Mouse (Mus musculus): ENCODE data around the gene Cnbp. TPM values are rescaled to one million over a fixed set of nuclear protein-coding genes. Genes with fewer than 3 reads are reported as not detected.
A peak's percentile ranks its signal among the peaks of the same experiment; 100 is the strongest.

Cnbp gene
- total RNA-seq, 1 experiment from 2014 or later, result 405 TPM

GRCm38 (mm10) chr6:87850155-87850899, 579 bp downstream of the Cnbp start:
- DNase-seq, result peak; percentile 69

- DNase-seq, result no peak
Observed at GRCm38 (mm10) chr6:87849780-87850154, 1.1 kb downstream of the Cnbp start.

GRCm38 (mm10) chr6:87846813-87847212, 4.1 kb downstream of the Cnbp start:
- no peak for DNase-seq

- no peak for DNase-seq
Observed at GRCm38 (mm10) chr6:87845031-87845695, 5.7 kb downstream of the Cnbp start.

- DNase-seq, result no peak
Observed at GRCm38 (mm10) chr6:87842254-87842653, 8.7 kb downstream of the Cnbp start.

GRCm38 (mm10) chr6:87841635-87842034, 9.3 kb downstream of the Cnbp start:
- no peak for DNase-seq

GRCm38 (mm10) chr6:87839797-87840341, 11.0 kb downstream of the Cnbp start:
- no peak for DNase-seq

GRCm38 (mm10) chr6:87838551-87839197, 12.2 kb downstream of the Cnbp start, which contains the start of gene Isy1:
Gene Isy1 (minus strand): TSS chr6:87838798.
- DNase-seq, result peak; percentile 89

- no peak for DNase-seq
Observed at GRCm38 (mm10) chr6:87835695-87836094, 15.2 kb downstream of the Cnbp start, which contains the start of gene Gm45140. Gene Gm45140 (minus strand): TSS chr6:87835795.

- DNase-seq, result no peak
Observed at GRCm38 (mm10) chr6:87820366-87820765, 30.5 kb downstream of the Cnbp start.

- DNase-seq, result no peak
Observed at GRCm38 (mm10) chr6:87814486-87814885, 36.4 kb downstream of the Cnbp start.

GRCm38 (mm10) chr6:87812656-87813055, 38.2 kb downstream of the Cnbp start:
- DNase-seq, result no peak

GRCm38 (mm10) chr6:87811675-87812338, 39.1 kb downstream of the Cnbp start, which contains the start of gene Rab43:
Gene Rab43 (minus strand): TSS chr6:87812164.
- DNase-seq, result peak; percentile 96

GRCm38 (mm10) chr6:87810713-87811669, 39.9 kb downstream of the Cnbp start:
- DNase-seq, result peak; percentile 66

GRCm38 (mm10) chr6:87810311-87810710, 40.6 kb downstream of the Cnbp start:
- DNase-seq, result no peak

- DNase-seq, result no peak
Observed at GRCm38 (mm10) chr6:87809651-87810161, 41.2 kb downstream of the Cnbp start.

GRCm38 (mm10) chr6:87809144-87809543, 41.8 kb downstream of the Cnbp start:
- DNase-seq, result no peak

GRCm38 (mm10) chr6:87808521-87808920, 42.4 kb downstream of the Cnbp start:
- no peak for DNase-seq

GRCm38 (mm10) chr6:87807735-87808440, 43.0 kb downstream of the Cnbp start:
- no peak for DNase-seq

- DNase-seq, result no peak
Observed at GRCm38 (mm10) chr6:87806857-87807256, 44.0 kb downstream of the Cnbp start.
